Mouse (Mus musculus): Measurements from ENCODE around the gene 1700028J19Rik. TPM values are rescaled to one million over a fixed set of nuclear protein-coding genes. Genes with fewer than 3 reads are reported as not detected.
A peak's percentile ranks its signal among the peaks of the same experiment; 100 is the strongest.

Gene 1700028J19Rik
- 1.1 and 1.3 TPM in 2 replicates for polyA plus RNA-seq (2015; fragmentation: Nextera tagmentation; extraction: Ambion mirVana)

GRCm38 (mm10) chr7:44246055-44246983 is at the start of gene 1700028J19Rik, which contains the start of gene 2410002F23Rik:
Gene 1700028J19Rik, minus strand, starts transcription at chr7:44246695.
Gene 2410002F23Rik, plus strand, starts transcription at chr7:44246722.
- peaks cover 34% of the 10 kb centered on the region for H3K36me3 ChIP-seq
- no peaks in the 10 kb centered on the region for H3K27me3 ChIP-seq
- H3K9ac ChIP-seq = peak within 1 kb of the TSS; percentile 87
- WGBS = under 1% methylated on average over 62 of the region's 62 CpGs
- peak within 1 kb of the TSS; percentile 95 for H3K27ac ChIP-seq (replicated peaks)
- H3K4me3 ChIP-seq = peak within 1 kb of the TSS; percentile 94
- no peaks in the 10 kb centered on the region for H3K9me3 ChIP-seq
- ATAC-seq (ENCODE audit: low read depth) = peak; percentile 82
- peak within 1 kb of the TSS; percentile 89 for H3K4me2 ChIP-seq
- peaks cover 32% of the 10 kb centered on the region for H3K4me1 ChIP-seq (replicated peaks)

- peaks cover 3% of the 10 kb centered on the region; the same call in 1 of the 2 replicates for H3K27me3 ChIP-seq
- H3K4me1 ChIP-seq (replicated peaks) = no peaks in the 10 kb centered on the region
- no peak overlapping the region for H3K4me2 ChIP-seq
- no peaks in the 10 kb centered on the region; the same call in 1 of the 2 replicates for H3K9me3 ChIP-seq
- H3K27ac ChIP-seq (replicated peaks) = no peak overlapping the region
- no peaks in the 10 kb centered on the region for H3K36me3 ChIP-seq
- no peak overlapping the region for H3K4me3 ChIP-seq
- no peak overlapping the region for H3K9ac ChIP-seq
- no peak for ATAC-seq (ENCODE audit: low read depth)
- 51% methylated on average over 4 of the region's 4 CpGs for WGBS
Measured at GRCm38 (mm10) chr7:44291418-44291817, 44.9 kb upstream of the 1700028J19Rik start.

- ATAC-seq (ENCODE audit: low read depth) = no peak
- Histone ChIP-seq H3K36me3 (no peaks in the 10 kb centered on the region), H3K27ac (replicated peaks) (no peak overlapping the region), H3K9ac (no peak overlapping the region), H3K4me2 (no peak overlapping the region), H3K9me3 (no peaks in the 10 kb centered on the region; the same call in 1 of the 2 replicates), H3K4me3 (no peak overlapping the region), H3K27me3 (peaks cover 3% of the 10 kb centered on the region; the same call in 1 of the 2 replicates), H3K4me1 (replicated peaks) (no peaks in the 10 kb centered on the region)
- WGBS = 82% methylated on average over 4 of the region's 4 CpGs
Measured at GRCm38 (mm10) chr7:44290986-44291385, 44.5 kb upstream of the 1700028J19Rik start.

- Histone ChIP-seq H3K9ac (no peak overlapping the region), H3K36me3 (no peaks in the 10 kb centered on the region), H3K9me3 (no peaks in the 10 kb centered on the region; the same call in 1 of the 2 replicates), H3K4me2 (no peak overlapping the region), H3K4me1 (replicated peaks) (no peaks in the 10 kb centered on the region), H3K27me3 (peaks cover 3% of the 10 kb centered on the region; the same call in 1 of the 2 replicates), H3K27ac (replicated peaks) (no peak overlapping the region), H3K4me3 (no peak overlapping the region)
- WGBS = 78% methylated on average over 7 of the region's 7 CpGs
- ATAC-seq (ENCODE audit: low read depth) = no peak
Measured at GRCm38 (mm10) chr7:44287760-44288159, 41.3 kb upstream of the 1700028J19Rik start.

- H3K36me3 ChIP-seq = no peaks in the 10 kb centered on the region
- no peaks in the 10 kb centered on the region; the same call in 1 of the 2 replicates for H3K9me3 ChIP-seq
- 67% methylated on average over 7 of the region's 7 CpGs for WGBS
- H3K27me3 ChIP-seq = peaks cover 16% of the 10 kb centered on the region; the same call in 1 of the 2 replicates
- H3K27ac ChIP-seq (replicated peaks) = no peak overlapping the region
- H3K9ac ChIP-seq = no peak overlapping the region
- H3K4me1 ChIP-seq (replicated peaks) = no peaks in the 10 kb centered on the region
- H3K4me3 ChIP-seq = no peak overlapping the region
- no peak for ATAC-seq (ENCODE audit: low read depth)
- no peak overlapping the region for H3K4me2 ChIP-seq
Measured at GRCm38 (mm10) chr7:44281586-44281985, 35.1 kb upstream of the 1700028J19Rik start.

- H3K4me2 ChIP-seq = no peak overlapping the region
- WGBS = 56% methylated on average over 1 of the region's 1 CpGs
- H3K36me3 ChIP-seq = no peaks in the 10 kb centered on the region
- no peaks in the 10 kb centered on the region for H3K9me3 ChIP-seq
- no peak overlapping the region for H3K9ac ChIP-seq
- H3K27me3 ChIP-seq = peaks cover 16% of the 10 kb centered on the region; the same call in 1 of the 2 replicates
- no peak for ATAC-seq (ENCODE audit: low read depth)
- H3K27ac ChIP-seq (replicated peaks) = no peak overlapping the region
- no peaks in the 10 kb centered on the region for H3K4me1 ChIP-seq (replicated peaks)
- H3K4me3 ChIP-seq = no peak overlapping the region
Measured at GRCm38 (mm10) chr7:44280959-44281358, 34.5 kb upstream of the 1700028J19Rik start.

GRCm38 (mm10) chr7:44277250-44277622 is 30.7 kb upstream of the 1700028J19Rik start:
- no peak overlapping the region for H3K4me2 ChIP-seq
- ATAC-seq (ENCODE audit: low read depth) = no peak
- no peak overlapping the region for H3K27ac ChIP-seq (replicated peaks)
- peaks cover 28% of the 10 kb centered on the region for H3K27me3 ChIP-seq
- no peak overlapping the region for H3K9ac ChIP-seq
- H3K4me1 ChIP-seq (replicated peaks) = no peaks in the 10 kb centered on the region
- no peaks in the 10 kb centered on the region for H3K9me3 ChIP-seq
- no peak overlapping the region for H3K4me3 ChIP-seq
- 39% methylated on average over 2 of the region's 2 CpGs for WGBS
- H3K36me3 ChIP-seq = no peaks in the 10 kb centered on the region

- H3K4me3 ChIP-seq = no peak overlapping the region
- H3K9me3 ChIP-seq = no peaks in the 10 kb centered on the region
- H3K4me1 ChIP-seq (replicated peaks) = no peaks in the 10 kb centered on the region
- ATAC-seq (ENCODE audit: low read depth) = no peak
- 64% methylated on average over 10 of the region's 10 CpGs for WGBS
- no peak overlapping the region for H3K4me2 ChIP-seq
- H3K9ac ChIP-seq = no peak overlapping the region
- H3K27me3 ChIP-seq = peaks cover 25% of the 10 kb centered on the region
- H3K36me3 ChIP-seq = no peaks in the 10 kb centered on the region
- no peak overlapping the region for H3K27ac ChIP-seq (replicated peaks)
Measured at GRCm38 (mm10) chr7:44276461-44277249, 30.2 kb upstream of the 1700028J19Rik start.

GRCm38 (mm10) chr7:44275546-44275945 is 29.1 kb upstream of the 1700028J19Rik start:
- H3K4me1 ChIP-seq (replicated peaks) = no peaks in the 10 kb centered on the region
- no peak overlapping the region for H3K4me3 ChIP-seq
- 79% methylated on average over 3 of the region's 3 CpGs for WGBS
- no peaks in the 10 kb centered on the region for H3K9me3 ChIP-seq
- no peak overlapping the region for H3K4me2 ChIP-seq
- peaks cover 25% of the 10 kb centered on the region for H3K27me3 ChIP-seq
- H3K9ac ChIP-seq = no peak overlapping the region
- H3K27ac ChIP-seq (replicated peaks) = no peak overlapping the region
- H3K36me3 ChIP-seq = no peaks in the 10 kb centered on the region
- no peak for ATAC-seq (ENCODE audit: low read depth)

- WGBS = 40% methylated on average over 11 of the region's 11 CpGs
- H3K9me3 ChIP-seq = no peaks in the 10 kb centered on the region
Measured at GRCm38 (mm10) chr7:44274096-44274495, 27.6 kb upstream of the 1700028J19Rik start.

GRCm38 (mm10) chr7:44273446-44273845 is 27.0 kb upstream of the 1700028J19Rik start:
- WGBS = 55% methylated on average over 7 of the region's 7 CpGs
- no peak overlapping the region for H3K9ac ChIP-seq
- H3K4me3 ChIP-seq = no peak overlapping the region
- H3K27ac ChIP-seq (replicated peaks) = no peak overlapping the region
- no peaks in the 10 kb centered on the region for H3K9me3 ChIP-seq
- no peak overlapping the region for H3K4me2 ChIP-seq
- H3K4me1 ChIP-seq (replicated peaks) = no peaks in the 10 kb centered on the region
- H3K36me3 ChIP-seq = no peaks in the 10 kb centered on the region
- no peak for ATAC-seq (ENCODE audit: low read depth)
- H3K27me3 ChIP-seq = peaks cover 27% of the 10 kb centered on the region

More at GRCm38 (mm10) chr7:44274096-44274495, 27.6 kb upstream of the 1700028J19Rik start:
- Histone ChIP-seq H3K36me3 (no peaks in the 10 kb centered on the region), H3K27me3 (peaks cover 27% of the 10 kb centered on the region), H3K27ac (replicated peaks) (no peak overlapping the region), H3K9ac (no peak overlapping the region), H3K4me3 (no peak overlapping the region), H3K4me2 (no peak overlapping the region), H3K4me1 (replicated peaks) (no peaks in the 10 kb centered on the region)
- no peak for ATAC-seq (ENCODE audit: low read depth)

- 88% methylated on average over 7 of the region's 7 CpGs for WGBS
- ATAC-seq (ENCODE audit: low read depth) = no peak
- H3K27ac ChIP-seq (replicated peaks) = no peak overlapping the region
- peaks cover 31% of the 10 kb centered on the region for H3K27me3 ChIP-seq
- H3K4me1 ChIP-seq (replicated peaks) = no peaks in the 10 kb centered on the region
- H3K4me3 ChIP-seq = no peak overlapping the region
- H3K9me3 ChIP-seq = no peaks in the 10 kb centered on the region
- no peak overlapping the region for H3K9ac ChIP-seq
- no peak overlapping the region for H3K4me2 ChIP-seq
- H3K36me3 ChIP-seq = no peaks in the 10 kb centered on the region
Measured at GRCm38 (mm10) chr7:44272546-44272945, 26.1 kb upstream of the 1700028J19Rik start.
